Mouse (Mus musculus) myocyte (in vitro differentiated cells): ENCODE data around the gene Dhps.

Source experiments
- CEBPB ChIP-seq: IDR thresholded peaks from 2 replicates; pipeline ENCODE4 v1.6.1; 2011; ENCODE audit warnings: mild to moderate bottlenecking, moderate library complexity; ENCODE audit not compliant: poor library complexity, insufficient read depth, severe bottlenecking
- MYOG ChIP-seq, 3 experiments: IDR thresholded peaks; one replicate each; pipeline ENCODE4 v1.6.1; 2011; ENCODE audit warnings: control low read depth in 2 of 3, low read depth in 2 of 3, mild to moderate bottlenecking in 2 of 3; ENCODE audit not compliant: insufficient read length in 2 of 3, control insufficient read depth in 1 of 3, insufficient read depth in 1 of 3
- POLR2A ChIP-seq: IDR thresholded peaks from one replicate; pipeline ENCODE4 v1.6.1; 2011; ENCODE audit warnings: low read depth, mild to moderate bottlenecking, control low read depth, moderate library complexity; ENCODE audit not compliant: insufficient read length
- POLR2AphosphoS2 ChIP-seq: IDR thresholded peaks from one replicate; pipeline ENCODE4 v1.6.1; 2011; ENCODE audit warnings: low read depth, control low read depth; ENCODE audit not compliant: insufficient read length
- USF1 ChIP-seq: IDR thresholded peaks from one replicate; pipeline ENCODE4 v1.6.1; 2011; ENCODE audit warnings: low read depth, mild to moderate bottlenecking, control low read depth, moderate library complexity

DNA sequence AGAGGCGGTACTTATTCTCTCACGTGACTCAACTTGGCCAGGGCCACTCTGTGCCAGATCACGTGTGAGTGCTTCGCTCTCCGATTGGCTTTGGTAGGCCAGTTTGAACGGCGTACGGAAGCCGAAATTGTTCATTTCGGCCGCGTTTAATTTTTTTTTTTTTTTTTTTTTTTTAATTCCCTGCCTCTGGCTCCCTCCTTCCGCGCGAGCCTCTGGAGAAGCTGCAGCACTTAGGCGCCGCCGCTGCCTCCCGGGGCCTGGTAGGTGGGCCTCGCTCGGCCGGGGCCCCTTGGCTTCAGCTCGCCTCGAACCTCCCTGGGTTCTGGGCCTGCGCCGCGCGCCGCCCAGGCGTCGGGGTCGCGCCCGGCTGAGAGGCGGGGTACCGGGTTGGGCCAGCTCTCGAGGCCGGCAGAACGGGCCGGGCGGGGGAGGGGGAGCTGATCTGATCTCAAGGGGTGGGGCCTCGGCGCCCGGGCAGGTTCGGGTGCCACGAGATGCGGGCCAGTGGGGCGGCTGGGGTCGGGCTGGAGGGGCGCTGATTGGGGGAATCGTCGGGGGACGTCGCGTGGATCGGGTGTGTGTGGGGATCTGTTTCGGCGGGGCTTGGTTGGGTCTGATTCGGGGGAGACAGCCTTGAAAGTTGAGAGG lies 34.7 kb upstream of the Dhps start, which contains the start of gene Tnpo2:
- TF ChIP-seq POLR2A (peak; percentile 55), USF1 (peak; percentile 97), POLR2AphosphoS2 (peak; percentile 82), CEBPB (no peak), MYOG (IDR thresholded peaks at IDR 0.05; ENCODE audit: control insufficient read depth in 1 of 3, insufficient read depth in 1 of 3, insufficient read length in 2 of 3, low read depth in 2 of 3) (peak in 1 of 3 experiments; percentile 3)
